Mouse (Mus musculus) c-Kit-positive CD71-positive TER-119-positive erythroid progenitor cells, embryonic 14.5 days (primary cell): ENCODE measurements at regions not wholly inside any gene's neighbourhood (a gene's known extent, or its start where the extent isn't known, plus 50 kb on each side); places are given as distances from the start of the nearest gene placed in this dataset.

Source experiments
- DNase-seq: peaks from one replicate; pipeline ENCODE4 v3.0.0-alpha.2; 2013; ENCODE audit warnings: low spot score

GRCm38 (mm10) chr13:115673729-115674128 lies 572.0 kb upstream of the Itga1 start:
- no peak for DNase-seq

GRCm38 (mm10) chr13:115671685-115672084 lies 569.9 kb upstream of the Itga1 start:
- no peak for DNase-seq

- DNase-seq = no peak
Observed at GRCm38 (mm10) chr13:115669516-115669915, 567.8 kb upstream of the Itga1 start.

- DNase-seq = no peak
Observed at GRCm38 (mm10) chr13:115655134-115655533, 553.4 kb upstream of the Itga1 start.

- no peak for DNase-seq
Observed at GRCm38 (mm10) chr13:115652935-115653334, 551.2 kb upstream of the Itga1 start.

- no peak for DNase-seq
Observed at GRCm38 (mm10) chr13:115652352-115652751, 550.6 kb upstream of the Itga1 start.

- DNase-seq = no peak
Observed at GRCm38 (mm10) chr13:115631410-115632105, 529.8 kb upstream of the Itga1 start.

GRCm38 (mm10) chr13:115630603-115631002 lies 528.8 kb upstream of the Itga1 start:
- no peak for DNase-seq

GRCm38 (mm10) chr13:115613174-115613573 lies 511.4 kb upstream of the Itga1 start:
- DNase-seq = no peak

GRCm38 (mm10) chr13:115606441-115606840 lies 504.7 kb upstream of the Itga1 start:
- DNase-seq = no peak

- DNase-seq = no peak
Observed at GRCm38 (mm10) chr13:115595126-115595671, 493.4 kb upstream of the Itga1 start.

- DNase-seq = no peak
Observed at GRCm38 (mm10) chr13:115575967-115576366, 474.2 kb upstream of the Itga1 start.

- no peak for DNase-seq
Observed at GRCm38 (mm10) chr13:115575052-115575891, 473.5 kb upstream of the Itga1 start.

GRCm38 (mm10) chr13:115541167-115541566 lies 439.4 kb upstream of the Itga1 start:
- no peak for DNase-seq

GRCm38 (mm10) chr13:115535900-115536299 lies 434.1 kb upstream of the Itga1 start:
- no peak for DNase-seq

- no peak for DNase-seq
Observed at GRCm38 (mm10) chr13:115513914-115514313, 412.1 kb upstream of the Itga1 start.

GRCm38 (mm10) chr13:115512214-115512613 lies 410.4 kb upstream of the Itga1 start:
- no peak for DNase-seq

- DNase-seq = no peak
Observed at GRCm38 (mm10) chr13:115508646-115509045, 406.9 kb upstream of the Itga1 start.

- DNase-seq = no peak
Observed at GRCm38 (mm10) chr13:115494399-115494798, 392.6 kb upstream of the Itga1 start.

- no peak for DNase-seq
Observed at GRCm38 (mm10) chr13:115475861-115476260, 374.1 kb upstream of the Itga1 start.

GRCm38 (mm10) chr13:115465689-115466088 lies 363.9 kb upstream of the Itga1 start:
- DNase-seq = no peak

GRCm38 (mm10) chr13:115451244-115451643 lies 349.5 kb upstream of the Itga1 start:
- DNase-seq = no peak
